Mouse (Mus musculus) heart, adult 8-10 months (tissue): ENCODE results near the gene Plekhs1. TPM values are rescaled to one million over a fixed set of nuclear protein-coding genes. Genes with fewer than 3 reads are reported as not detected.

ENCODE experiments used
- DNase-seq: peaks from one replicate; pipeline ENCODE4 v3.0.0; 2022; ENCODE audit warnings: low spot score
- total RNA-seq, 4 experiments: library from RNA; stranded (reverse); gene quantifications; 2 replicates each; pipeline ENCODE4 v1.2.4; 2022

Plekhs1 gene
- total RNA-seq = under 1 TPM in 3 of 4 experiments, not detected in 1; 0.14 to 0.41 (median 0.33) TPM

DNA sequence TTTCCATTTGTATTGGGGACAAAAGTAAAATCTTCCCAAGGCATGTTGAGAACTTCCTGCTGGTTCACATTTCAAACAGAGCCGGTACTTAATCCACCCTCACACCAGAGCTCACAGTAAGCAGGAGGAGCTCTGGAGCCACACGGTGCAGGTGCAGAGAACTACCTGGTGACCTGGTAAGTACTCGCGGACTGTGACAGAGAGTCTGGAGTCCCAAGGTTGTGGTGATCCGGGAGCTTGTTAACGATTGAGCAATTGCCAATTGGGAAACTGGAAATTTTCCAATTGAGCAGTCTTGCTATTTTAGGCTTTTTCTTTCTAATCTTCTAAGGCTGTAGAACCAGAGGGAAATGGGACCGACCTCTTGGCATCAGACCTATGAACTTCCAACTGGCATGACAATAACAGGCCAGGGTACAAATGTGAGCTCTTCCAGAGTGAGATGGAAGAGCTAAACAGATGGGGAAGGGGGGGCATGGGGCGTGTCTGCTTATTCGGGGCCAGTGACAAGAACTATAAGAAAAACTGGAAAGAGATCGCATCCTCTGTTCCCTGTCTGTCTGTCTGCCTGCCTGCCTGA lies at the start of gene Plekhs1:
TSS of gene Plekhs1 (plus strand) at position 119 of the 580 bp plus-strand sequence.
- no peak for DNase-seq

GRCm38 (mm10) chr19:56418404-56418803 lies 43.0 kb upstream of the Plekhs1 start:
- DNase-seq = no peak

DNA sequence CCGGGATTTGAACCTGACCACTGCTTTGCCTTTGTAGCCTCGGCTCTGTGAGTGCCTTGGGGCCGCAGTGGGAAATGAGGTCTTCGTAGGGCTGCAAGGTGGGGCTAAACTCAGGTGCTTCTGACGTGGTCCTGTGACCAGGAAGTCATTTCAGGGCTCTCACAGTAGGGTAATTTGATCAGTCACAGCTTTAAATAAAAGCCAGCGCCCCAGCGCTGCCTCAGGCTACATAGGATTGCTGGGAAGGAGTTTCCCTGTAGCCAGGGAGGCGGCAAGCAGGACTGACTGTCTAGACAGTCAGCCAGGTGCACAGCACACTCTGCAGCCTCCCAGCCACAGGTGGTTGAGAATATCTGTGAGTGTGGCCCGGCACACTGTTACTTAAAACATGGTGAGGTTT lies 42.0 kb upstream of the Plekhs1 start:
- DNase-seq = no peak

- DNase-seq = no peak
Observed at GRCm38 (mm10) chr19:56420345-56420744, 41.1 kb upstream of the Plekhs1 start.

DNA sequence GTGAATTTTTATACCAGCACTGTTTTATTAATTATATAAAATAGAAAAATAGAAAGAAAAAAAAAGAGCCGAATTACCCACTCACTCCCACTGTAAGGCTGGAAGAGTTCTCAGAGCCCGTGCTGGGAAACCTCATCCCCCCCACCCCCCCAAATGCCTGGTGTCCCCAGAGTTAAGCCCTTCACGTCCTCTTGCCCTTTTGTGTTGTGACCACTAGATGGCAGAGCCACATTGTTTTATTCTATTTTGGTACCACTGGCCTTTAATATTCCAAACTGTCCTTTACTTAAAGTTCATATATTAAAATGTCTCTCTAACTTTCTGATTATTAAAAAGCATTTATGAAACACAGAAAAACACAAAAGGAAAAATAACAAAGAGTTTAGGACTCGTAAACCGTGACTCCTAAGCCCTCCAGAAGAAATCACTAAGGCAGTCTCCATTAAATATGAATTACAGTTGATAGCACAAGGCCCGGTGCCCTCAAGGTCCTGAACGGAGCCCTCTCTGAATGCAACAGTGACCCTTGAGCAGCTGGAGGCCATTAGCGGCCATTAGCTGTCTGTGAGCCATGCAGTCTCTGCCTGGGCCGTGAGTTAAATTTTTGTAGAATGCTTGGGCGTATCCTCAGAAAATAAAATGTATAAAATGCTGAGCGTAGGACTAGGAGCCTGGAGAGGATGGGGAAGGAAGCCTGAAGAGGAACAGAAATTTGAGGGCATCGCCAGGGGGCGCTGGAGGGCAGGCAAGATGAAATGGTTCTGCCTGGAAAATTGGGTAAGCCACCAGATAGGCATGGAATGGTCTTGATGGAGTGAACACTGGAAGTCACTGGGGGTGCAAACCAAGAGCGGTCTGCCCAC lies 38.7 kb upstream of the Plekhs1 start:
- peak; percentile 84 for DNase-seq

DNA sequence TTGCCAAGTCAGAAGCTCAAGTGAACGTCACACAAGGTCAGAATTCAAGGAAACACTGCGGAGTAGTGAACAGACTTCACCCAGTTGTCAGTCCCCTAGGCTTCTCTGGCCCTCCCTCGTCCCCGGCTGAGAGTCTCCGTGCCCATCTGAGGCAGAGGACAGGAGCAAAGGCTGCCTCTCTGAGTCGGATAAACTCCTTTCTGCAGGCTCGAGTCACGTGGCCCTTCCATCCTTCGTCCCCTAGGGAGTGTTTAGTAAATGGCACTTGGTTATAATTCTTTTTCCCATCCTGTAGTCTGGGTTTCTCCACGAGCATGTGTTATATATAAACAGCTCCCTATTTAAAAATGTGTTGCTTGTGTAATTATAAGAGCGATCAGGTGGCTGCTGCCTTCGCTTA lies 38.1 kb upstream of the Plekhs1 start:
- DNase-seq = no peak

- no peak for DNase-seq
Observed at GRCm38 (mm10) chr19:56424606-56425395, 36.6 kb upstream of the Plekhs1 start.

- DNase-seq = no peak
Observed at GRCm38 (mm10) chr19:56425492-56425891, 35.9 kb upstream of the Plekhs1 start.

DNA sequence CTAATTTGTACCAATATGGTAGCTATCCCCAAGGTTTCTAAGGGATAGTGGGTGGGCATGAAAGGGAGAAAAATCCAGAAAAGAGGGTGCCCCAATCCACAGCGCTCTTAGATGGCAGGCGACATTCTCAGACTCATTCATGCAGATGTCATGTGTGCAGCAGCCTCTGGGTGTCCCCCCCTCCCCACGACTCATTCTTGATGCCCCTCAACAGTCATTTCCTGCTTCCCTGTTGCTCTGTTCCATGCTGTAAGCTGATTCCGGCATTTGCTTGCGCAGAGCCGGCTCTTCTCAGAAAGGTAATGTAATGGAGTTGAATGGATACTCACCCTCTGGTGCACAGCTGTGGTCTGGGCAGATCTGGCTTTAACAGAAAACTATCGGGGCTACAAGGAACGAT lies 31.1 kb upstream of the Plekhs1 start:
- no peak for DNase-seq

DNA sequence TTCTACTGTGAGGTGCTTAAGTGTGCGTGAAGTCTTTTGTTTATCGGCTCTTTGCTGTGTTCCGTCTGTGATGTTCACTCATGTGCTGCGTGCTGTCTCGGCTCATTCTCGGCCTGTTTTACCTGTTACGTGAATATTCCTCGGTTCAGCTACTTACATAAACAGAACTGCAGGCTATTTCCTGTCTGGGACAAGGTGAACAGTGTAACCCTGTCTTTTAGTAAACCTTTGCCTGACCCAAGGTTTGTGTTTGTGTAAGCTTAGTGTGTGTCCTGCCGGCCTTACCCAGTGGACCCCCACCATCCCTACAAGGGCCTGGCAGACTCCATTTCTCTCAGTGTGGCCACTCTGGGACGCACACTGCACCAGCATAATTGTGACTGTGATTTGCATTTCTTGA lies 28.7 kb upstream of the Plekhs1 start:
- no peak for DNase-seq

DNA sequence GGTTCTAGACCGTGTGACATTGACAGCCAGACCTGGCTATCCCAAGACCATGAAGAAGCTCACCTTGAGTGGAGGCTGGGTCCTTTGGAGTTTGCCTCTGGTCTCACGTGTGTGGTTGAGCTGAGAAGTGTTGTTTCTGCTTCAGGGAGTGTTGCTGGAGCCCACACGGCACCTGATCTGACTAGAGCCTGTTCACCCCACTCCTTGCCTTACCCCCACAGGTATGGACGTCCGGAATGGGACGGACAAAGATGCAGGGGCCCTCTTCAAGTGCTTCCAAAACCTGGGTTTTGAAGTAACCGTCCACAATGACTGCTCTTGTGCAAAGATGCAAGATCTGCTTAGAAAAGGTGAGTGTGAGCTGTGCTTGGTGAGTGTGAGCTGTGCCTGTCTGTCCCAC lies 27.9 kb upstream of the Plekhs1 start:
- DNase-seq = no peak

- no peak for DNase-seq
Observed at GRCm38 (mm10) chr19:56436380-56436779, 25.1 kb upstream of the Plekhs1 start.

GRCm38 (mm10) chr19:56438357-56439071 lies 22.9 kb upstream of the Plekhs1 start:
- no peak for DNase-seq

DNA sequence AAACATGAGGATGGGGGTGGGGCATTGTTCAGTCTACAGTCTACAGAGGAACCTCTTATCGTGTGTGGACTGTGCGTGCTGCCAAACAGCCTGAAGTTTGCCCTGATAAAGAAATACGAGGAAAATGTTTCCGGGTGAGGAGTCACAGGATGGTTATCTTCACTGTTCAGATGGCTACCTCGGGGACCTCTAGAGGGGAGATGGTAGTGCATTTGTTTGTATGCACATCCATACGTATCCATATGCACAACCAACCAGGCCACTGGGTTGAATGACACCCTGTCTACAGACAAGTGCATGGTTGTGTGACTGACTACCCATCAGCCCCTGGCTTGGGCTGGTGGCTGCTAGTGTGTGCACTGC lies 22.4 kb upstream of the Plekhs1 start:
- no peak for DNase-seq

- DNase-seq = no peak
Observed at GRCm38 (mm10) chr19:56443445-56443844, 18.0 kb upstream of the Plekhs1 start.

DNA sequence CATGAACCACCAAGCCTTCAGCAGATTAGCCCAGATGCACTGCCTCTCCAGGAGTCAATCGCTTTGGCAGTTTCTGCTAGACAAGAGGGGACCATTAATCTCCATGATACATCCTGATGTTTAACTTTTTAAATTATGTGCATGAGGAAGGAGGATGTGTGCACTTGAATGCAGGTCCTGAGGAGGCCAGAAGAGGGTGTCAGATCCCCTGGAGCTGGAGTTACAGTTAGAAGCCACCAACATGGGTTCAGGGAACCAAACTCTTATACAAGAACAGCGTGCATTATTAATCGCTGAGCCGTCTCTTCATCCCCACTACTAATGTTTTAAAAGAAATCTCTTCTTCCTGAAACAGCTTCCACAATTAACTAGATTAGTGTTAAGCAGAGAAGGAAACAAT lies 12.7 kb upstream of the Plekhs1 start:
- DNase-seq = no peak

DNA sequence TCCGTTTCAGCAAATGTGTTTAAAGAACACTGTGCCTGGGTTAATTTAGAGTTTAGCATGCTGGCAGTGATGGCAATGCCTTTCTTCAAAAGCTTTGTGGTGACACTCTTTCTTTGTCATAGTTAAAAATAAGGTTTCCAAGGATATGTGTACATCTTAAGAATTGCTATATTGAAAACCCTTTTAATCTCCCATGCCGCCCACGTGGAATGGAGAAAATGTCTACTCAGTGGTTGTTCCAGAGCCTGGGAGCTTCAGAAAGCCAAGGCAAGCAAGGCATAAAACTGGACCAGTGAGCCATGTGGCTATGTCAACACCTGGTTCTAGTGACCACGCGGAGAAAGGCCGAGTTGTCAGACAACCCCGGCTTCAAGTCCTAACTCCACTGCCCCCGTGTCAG lies 11.9 kb upstream of the Plekhs1 start:
- no peak for DNase-seq

- no peak for DNase-seq
Observed at GRCm38 (mm10) chr19:56450892-56451291, 10.5 kb upstream of the Plekhs1 start.

DNA sequence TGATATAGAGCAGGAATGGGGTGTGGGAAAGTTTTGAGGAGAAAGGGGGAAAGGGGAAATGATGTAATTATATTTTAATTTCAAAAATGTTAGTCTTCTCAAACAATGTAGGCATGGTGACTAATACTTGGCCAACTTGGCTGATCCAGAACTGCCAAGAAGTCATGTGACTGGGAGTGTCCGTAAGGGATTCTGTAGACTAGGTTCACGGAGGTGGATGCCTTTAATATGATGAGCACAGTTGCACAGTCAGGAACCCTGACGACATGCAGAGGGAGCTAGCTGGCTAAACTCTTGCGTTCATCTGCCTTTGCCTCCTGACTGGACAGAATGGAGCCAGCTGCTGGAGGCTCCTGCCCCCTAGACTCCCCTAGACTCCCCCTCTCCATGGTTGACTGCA lies 9.6 kb upstream of the Plekhs1 start:
- DNase-seq = no peak

- no peak for DNase-seq
Observed at GRCm38 (mm10) chr19:56452421-56452820, 9.0 kb upstream of the Plekhs1 start.

GRCm38 (mm10) chr19:56454862-56455261 lies 6.6 kb upstream of the Plekhs1 start:
- DNase-seq = no peak

DNA sequence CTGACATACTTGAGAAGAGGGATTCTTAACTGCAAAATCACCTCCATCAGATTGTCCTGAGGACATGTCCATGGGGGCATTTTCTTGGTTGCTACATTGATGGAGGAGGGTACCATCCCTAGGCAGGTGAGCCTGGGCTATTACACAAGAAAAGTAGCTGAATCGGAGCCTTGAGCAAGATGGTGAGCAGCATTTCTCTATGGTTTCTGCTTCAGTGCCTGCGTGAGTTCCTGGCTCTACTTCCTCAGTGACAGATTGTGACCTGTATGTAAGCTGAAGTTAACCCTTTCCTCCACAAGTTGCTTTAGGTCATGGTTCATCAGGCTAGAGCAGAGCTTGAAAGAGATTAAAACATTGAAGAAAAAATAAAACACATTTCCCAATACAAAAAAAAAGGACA lies 6.1 kb upstream of the Plekhs1 start:
- DNase-seq = no peak
